Mouse (Mus musculus): ENCODE results near the gene Ak2.

GRCm38 (mm10) chr4:128977217-128977616, 14.5 kb upstream of the Ak2 start:
- TF ChIP-seq GATA1 (IDR thresholded peaks at IDR 0.05; ENCODE audit: borderline replicate concordance, low read length) (no peak), FLI1 (IDR thresholded peaks at IDR 0.05; ENCODE audit: low read length) (no peak)
